Mouse (Mus musculus) 3T3-L1 (cell line): Measurements from ENCODE around the gene Ctnna2.

ENCODE experiments used
- DNase-seq: peaks from one replicate; pipeline ENCODE4 v3.0.0-alpha.2; 2015; ENCODE audit warnings: low read depth, low spot score

Gene Ctnna2

DNA sequence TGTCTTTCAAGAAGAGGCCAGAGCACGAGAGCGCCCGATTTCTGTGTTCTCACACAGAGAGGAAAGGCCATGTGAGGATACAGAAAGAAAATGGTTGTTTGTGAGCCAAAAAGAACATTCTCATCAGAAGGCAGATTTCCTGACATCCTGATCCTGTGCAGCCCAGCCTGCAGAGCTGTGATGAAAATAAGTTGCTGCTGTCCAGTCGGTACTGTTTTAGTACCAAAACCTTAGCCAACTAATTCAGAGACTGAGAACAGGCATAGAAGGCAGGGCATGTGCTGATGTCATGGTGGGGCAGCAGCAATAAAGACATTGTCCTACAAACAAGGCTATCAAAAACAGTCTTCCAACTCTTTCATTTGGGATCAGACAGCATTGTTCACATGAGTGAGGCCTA lies 549.1 kb downstream of the Ctnna2 start:
- no peak for DNase-seq

DNA sequence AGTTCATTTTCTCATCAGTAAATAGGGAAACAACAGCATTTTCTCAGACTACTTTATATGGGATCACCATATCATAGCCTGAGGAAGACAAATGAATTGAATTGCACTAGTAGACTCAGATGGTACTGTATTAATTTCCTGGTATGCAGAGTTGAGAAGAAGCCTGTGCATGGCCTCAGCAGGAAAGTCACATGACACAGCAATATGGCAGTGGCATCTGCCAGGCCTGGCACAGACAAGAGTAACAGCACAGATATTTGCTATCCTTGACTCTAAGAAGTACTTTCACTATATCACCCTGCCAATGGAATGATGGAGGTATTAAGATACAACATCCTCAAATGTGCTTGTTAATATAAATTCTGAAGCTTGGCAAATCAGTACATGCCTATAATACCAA lies 553.8 kb downstream of the Ctnna2 start:
- no peak for DNase-seq

DNA sequence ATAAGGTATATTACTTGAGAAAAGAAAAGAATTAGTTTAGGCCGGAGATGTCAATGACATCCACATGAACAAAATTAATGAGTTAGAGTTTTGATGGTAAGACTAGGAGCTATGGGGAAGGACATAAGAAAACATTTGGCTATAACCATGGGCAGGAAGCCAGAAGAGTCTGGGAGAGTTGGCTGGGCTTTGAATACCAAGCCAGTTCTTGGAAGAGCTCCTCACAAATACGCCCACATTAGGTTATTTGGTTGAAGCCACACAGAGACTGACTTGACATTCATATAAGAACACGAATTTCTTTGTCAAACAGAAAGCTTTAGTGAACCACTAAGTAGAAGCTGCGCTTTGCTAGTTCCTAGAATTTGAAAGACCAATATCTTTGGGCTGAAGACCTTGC lies 554.7 kb downstream of the Ctnna2 start:
- DNase-seq = no peak

DNA sequence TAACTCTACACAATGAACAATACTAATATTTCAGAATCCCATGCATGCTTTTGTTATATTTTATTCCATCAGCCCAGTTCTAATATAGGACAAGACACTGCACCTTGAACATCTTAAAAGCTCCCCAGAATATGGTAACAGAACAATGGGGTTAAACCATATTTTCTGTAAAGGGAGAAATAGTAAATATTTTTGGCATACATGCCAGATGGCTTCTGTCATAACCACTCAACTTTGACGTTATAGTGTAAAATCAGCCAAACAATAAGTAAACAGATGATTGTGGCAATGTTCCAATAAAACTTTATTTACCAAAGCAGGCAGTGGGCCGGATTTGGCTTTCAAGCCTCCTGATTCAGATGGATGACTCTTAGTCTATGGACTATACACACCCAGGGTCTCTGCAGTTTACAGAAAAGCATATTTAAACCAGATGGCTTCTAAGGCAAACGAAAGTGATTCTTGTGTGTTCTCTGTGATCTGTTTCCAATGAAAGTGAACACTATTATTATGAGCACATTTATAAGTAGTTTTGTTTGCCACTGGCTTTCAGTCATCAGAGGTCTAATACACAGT lies 557.8 kb downstream of the Ctnna2 start:
- DNase-seq = no peak

DNA sequence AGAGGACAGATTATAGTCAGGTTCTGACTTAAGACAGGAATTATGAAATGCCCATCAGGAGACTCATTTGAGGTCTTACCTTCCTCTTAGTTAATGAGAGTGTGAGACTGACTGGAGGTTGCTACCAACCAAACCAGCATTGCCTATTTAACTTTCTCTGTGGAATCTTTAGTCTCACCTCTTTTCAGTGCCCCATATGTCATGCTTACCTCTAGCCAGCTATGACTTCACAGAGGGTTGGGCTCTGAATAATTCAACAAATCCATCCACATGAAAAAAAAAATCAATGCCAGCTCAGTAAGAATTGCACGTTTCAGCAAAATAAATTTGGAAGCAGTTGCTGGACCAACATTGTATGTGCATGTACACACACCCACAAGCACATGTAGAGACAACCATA lies 562.5 kb downstream of the Ctnna2 start:
- no peak for DNase-seq

DNA sequence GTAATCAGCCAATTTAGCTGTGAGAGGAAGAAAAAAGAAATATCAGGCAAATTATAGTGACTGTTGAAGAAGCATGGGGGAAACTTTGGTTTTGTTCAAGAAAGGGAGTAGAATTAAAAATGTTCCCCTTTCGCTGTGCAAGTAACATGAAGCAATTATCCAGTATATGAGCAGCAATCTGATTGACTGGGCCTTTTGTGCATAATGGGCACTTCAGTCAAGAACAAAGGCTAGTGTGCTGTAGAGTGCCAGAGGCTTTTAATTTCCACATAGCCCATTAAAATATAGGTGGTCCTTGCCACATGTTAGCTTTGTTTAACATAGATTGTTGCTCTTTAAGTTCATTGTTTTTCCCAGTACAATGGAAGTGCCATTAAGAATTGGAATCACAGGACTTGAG lies 566.0 kb downstream of the Ctnna2 start:
- DNase-seq = no peak

DNA sequence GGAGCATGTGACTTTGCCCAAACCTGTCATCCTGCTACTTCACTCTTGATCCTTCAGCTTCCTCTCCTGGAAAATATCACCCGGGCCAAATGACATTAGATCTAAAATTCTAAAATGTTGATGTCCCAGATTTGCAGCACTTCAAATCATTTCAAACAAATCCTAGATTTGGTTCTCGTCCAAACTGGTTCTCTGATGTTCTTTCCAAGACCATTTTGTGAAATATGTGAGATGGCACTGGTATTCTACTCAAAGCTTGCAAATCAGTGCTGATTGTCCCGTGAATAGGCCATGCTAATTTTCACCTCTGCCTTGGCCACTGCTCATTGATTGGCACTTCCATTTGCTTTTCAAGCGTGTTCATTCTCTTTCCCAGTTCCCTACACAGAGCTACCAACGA lies 571.0 kb downstream of the Ctnna2 start:
- DNase-seq = no peak

DNA sequence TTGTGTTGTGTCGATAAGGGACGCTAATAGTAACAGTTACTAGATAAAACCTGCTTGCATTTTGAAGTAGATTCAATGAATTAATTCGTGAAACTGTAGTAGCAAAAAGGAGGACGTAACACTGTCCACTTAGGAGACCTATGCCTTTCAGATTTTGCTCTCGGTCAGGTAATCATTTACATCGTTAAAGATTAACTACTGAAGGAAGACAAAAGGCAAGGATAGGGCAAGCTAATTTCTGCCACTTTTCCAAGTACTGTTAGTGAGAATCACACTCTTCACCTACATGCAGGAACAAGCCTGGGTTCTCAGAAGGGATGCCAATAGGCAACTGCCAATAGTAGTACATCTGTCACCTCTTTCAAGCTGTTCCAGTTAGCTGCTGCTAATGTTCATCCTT lies 578.7 kb downstream of the Ctnna2 start:
- no peak for DNase-seq

DNA sequence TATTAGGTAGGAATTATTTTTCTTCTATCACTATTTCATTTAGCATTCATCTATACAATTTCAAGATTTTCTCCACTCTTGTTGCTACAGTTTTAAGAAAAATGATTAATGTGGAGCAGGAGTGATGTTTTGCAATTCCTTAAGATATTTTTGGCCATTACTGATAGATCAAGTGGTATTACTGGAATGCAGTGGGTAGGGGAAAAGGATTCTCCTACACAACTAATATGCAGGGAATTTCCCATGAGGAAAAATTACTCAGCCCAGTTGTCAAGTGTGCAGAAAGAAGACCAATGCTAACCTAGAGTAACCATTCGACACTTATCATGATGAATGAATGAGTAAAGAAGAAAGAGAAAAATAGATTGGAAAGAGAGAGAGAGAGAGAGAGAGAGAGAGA lies 587.8 kb downstream of the Ctnna2 start:
- DNase-seq = no peak

DNA sequence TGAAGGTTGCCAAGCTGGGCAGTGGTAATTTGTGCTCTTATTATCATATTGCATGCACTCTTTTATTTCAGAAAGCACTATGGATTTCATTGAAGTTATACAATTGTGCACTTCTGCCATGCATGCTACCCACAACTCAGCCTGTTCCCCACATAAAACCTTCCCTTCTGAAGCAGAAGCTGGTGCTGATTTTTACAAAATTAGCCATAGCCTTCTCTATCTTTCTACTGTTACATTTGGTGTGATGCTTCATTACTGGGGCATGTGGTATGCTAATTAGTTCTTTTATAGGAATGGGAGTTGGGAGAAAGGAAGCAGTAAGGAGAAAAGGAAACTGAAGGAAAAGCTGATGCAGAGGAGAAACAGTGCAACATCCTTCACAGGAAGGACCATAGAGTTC lies 598.2 kb downstream of the Ctnna2 start:
- DNase-seq = no peak

DNA sequence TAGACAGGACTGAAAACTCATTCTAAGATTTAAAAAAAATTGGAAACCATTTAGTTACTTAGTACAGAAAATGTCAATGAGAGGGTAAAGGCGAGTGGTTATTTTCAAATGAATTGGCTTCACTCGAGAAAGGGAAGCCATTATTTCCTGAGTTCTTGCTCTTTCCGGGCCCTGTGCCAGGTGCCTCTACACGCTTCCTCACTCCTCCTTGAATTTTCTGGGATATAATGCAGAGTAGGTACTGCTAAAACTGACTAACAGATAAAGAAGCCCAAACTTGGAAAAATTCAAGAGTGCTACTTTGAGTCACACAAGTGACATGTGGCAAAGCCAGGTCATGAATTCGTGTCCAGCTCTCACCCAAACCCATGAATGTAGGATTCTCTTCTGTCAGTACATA lies 606.4 kb downstream of the Ctnna2 start:
- no peak for DNase-seq

DNA sequence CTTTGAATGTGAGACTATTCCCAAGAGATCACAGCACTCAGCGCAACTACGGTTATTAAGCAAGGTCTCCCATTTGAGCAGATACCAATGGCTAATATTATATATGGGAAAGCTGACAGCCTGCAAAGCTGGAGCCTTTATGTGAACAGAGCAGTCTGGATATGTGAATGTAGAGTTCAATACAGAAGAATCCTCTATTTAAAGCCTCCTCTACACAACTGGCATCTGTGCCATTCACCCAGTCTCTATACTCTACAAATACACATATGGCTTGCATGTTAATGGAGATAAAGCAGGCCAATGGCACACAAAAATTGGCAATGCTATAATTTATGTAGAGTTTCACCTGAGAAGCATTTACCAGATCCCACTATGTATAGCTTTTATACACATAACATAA lies 608.4 kb downstream of the Ctnna2 start:
- DNase-seq = no peak

DNA sequence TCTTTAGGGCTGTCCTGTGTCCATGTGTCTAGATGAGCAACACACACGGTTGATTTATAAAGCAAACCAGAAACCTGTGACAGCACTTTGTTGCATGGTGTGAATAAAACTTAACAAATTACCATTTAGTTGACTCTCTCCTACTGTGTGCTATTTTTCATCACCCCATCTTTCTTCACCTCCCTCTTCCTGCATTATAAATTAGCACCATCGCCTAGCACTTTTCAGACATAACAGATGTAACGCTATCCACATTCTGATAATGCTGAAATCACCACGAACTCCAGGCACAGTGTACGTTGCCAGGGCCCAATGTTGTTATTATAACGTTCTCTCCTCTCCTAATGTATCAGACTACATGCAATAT lies 621.0 kb downstream of the Ctnna2 start:
- no peak for DNase-seq

DNA sequence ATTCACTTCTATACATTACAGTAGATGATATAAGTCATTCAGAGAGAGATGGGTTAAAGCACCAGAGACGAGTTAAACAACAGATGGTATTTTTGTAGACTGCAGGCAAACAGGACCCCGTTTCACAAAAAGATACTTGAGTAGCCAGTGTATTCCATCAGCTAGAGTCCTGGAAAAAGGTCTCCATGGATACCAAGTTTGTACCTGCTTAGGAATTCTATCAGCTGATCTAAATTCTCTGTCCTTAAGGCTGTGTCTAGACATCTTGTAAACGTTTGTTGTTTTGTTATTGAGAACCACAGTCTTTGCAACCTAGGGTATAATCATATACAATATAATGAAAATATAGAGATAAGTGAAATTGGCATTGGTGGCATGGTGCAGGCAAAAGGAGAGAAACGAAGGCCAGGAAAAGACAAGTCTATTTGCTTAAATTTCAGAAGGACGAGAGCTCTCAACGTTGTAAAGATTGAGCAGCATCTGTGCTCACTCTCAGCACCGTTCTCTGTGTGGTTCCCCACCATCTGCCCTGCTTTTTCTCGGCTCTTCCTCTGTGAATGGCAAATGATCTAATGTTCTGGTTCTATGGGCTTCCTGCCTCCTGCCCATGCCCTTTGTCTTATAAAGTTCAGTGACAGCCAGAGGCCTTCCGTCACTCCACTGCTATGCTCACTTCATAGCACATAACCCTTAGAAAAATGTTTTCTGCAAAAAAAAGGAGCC lies 621.6 kb downstream of the Ctnna2 start:
- no peak for DNase-seq

DNA sequence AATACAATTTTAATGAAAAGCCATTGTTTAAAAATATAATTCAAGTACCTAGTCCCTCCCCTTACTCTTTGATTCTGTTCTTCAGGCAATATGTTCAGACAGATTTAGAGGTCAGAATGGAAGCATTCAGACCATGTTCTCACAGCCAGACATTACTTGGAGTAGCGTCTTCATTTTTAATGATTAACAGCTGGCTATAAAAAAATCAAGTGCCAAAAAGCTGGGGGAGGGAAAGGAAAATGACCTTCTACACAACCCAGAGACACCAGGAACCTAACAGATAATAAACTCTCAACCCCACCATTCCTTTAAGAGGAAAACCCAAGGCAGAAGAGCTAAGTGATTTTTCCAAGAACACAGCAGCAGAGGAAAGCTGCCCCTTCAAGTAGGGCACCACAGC lies 624.7 kb downstream of the Ctnna2 start:
- DNase-seq = no peak

DNA sequence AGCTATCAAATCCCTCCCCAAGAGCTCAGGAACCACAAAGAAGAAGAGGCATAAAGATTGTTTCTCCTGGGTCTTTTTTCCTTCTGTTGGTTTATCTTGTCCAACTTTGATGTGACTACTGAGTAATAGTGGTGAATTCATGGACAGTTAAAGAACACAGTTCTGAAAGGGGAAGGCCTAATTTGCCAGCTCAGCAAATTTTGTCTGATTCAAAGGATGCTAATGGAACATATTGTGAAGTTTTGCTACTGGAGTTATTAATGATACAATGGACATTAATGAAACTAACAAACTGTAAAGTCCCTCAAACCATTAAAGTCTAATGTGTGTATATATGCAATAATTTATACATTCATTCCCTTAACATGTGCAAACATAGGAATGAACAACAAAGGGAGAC lies 635.7 kb downstream of the Ctnna2 start:
- no peak for DNase-seq

DNA sequence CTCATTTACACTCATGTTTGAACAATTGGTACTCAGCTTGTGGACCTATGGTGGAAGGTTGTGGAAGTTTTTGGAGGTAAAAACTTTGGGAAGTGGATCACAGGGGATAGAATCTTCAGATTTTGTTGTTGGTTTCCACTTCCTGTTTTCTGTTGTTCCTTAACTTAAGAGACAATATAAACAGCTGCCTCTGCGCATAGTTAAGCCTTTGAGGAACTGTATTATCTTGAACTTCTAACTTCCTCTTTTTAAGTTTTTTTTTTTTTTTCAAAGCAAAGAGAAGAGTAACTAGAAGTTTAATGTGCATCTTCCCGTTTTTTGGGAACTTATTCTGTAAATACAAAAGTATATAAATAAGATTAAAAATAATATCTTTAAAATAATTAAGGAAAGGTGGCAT lies 644.0 kb downstream of the Ctnna2 start:
- DNase-seq = no peak

DNA sequence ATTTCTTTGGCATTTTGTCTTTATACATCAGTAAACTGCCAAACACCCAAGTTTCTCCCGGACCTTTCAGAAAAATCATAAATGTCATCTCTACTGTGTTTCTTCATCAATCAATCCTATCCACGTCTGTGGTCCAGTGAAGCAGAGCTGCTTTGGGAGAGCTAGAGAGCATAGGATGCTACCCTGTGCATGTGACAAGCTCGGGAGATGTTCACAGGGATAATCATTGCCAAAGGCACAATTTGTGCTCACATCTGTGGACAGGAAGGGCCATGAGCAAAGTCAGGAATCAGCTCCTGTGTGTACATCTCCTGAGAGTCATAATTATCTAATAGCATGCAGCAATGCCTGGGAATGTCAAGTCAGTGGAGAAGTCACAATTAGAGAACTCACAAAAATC lies 654.8 kb downstream of the Ctnna2 start:
- no peak for DNase-seq

DNA sequence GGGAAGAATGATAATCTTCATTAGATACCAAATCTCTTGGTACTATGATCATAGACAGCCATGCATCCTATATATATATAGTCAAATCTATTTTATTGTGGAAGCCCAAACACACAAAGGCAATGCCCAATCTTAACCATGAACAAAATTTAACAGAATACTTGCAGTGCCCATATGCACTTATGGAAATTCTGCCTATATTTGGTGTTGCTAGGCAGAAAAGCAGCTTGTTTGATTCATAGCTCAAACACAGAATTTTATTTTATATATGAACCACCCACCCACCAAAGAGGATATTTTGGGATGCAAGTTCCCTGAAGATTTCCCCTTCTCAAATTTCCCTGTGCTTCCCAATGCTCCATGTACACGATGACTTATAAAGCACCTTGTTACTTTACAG lies 655.2 kb downstream of the Ctnna2 start:
- DNase-seq = no peak

DNA sequence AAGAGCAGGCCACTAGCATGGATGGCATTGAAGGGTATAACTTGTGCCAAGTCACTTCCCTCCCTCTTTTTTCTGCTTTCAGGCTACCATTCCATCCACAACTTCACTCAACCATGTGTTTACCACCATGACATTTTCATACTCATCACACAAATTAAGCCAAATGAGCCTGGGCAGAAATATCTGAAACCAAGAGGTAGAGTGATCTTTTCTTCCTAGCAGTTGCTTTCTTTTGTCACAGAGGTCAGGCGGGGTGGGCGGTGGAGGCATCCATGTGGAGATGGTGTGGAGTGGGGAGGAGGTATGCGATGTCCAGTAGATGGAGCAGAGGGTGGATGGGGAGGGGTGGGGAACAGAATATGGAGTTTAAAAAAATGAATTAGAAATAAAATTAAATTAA lies 672.7 kb downstream of the Ctnna2 start:
- no peak for DNase-seq

DNA sequence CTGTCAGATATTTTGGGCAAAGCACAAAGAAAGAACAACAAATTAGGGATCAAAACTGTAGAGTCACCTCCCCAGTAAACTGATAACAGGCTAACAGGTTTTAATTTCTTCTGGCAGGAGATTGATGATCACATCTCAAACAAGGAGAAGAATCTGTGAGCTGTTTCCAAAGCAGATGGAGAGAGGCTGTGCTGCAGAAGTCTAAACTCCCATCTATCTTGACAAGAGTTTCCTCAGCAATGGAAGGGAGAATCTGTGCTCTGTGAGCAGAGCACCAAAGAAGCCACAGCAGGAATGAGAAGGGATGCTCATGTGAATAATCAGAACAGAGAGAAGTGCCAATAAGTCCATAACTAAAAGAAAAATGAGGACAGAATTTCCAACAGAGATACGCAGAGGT lies 678.2 kb downstream of the Ctnna2 start:
- no peak for DNase-seq

DNA sequence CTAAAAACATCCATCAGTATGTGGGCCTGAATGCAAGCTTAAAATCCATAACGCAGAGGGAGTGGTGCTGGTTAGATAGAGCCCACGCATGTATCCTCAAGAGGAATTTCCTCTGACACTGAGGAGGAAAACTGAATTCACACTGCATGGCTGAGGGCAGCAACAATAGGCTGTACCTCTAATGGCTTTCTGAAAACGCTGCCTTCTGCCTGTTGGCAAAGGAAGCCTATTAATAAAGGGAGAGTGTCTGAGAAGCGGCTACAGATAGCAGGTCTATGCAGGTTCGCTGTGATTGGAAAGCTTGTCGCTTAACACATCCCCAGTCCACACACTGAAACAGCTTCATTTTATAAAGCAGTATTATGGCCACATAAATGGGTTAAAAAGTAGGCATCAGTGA lies 688.1 kb downstream of the Ctnna2 start:
- no peak for DNase-seq

DNA sequence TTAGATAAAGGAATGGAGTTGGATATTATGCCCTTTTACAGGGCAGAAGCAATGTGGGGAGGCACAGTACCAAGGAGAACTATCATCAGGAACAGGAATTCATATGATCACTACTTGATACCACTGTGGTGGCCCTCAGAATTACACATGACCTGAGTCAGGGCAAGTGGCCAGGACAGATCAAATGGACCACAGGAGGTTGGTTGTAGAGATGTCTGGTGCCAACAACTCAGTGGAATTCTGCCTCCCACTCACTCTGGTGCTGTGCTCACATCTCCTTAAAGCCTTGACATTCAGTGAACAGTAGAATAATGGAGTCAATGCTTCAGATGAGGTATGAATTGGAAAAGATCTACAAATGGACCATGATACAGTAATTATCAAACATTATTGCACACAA lies 691.1 kb downstream of the Ctnna2 start:
- no peak for DNase-seq

DNA sequence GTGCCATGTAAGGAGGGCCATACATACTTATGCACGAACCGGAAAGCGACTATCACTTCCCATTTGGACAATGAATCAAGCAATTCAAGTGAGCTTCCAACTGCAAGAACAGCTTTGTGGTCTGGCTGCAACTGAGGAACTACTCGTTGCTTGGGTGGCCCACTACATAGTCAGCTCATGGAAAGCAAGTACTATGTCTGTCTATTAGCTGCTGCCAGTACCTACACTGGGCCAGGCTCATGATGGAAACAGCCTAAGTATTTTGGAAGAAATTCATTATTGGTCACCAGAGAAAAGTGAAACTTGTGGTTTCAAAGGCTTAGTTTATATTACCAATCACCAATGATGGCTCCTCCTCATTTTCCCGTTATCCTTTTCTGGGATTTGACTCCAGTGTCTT lies 693.2 kb downstream of the Ctnna2 start:
- DNase-seq = no peak
